Mouse (Mus musculus) cerebellum, adult 2 months (tissue): ENCODE results near the gene Cd2bp2.

ENCODE experiments used
- CTCF ChIP-seq: fragments of 200-500 bp; IDR thresholded peaks from 2 replicates; pipeline ENCODE4 v1.5.1; 2011; ENCODE audit warnings: low read depth, mild to moderate bottlenecking, control low read depth, low read length, moderate library complexity, borderline replicate concordance; ENCODE audit not compliant: insufficient read depth
- POLR2A ChIP-seq: fragments of 200-500 bp; IDR thresholded peaks from 2 replicates; pipeline ENCODE4 v1.6.1; 2011; ENCODE audit warnings: low read length, control low read depth, borderline replicate concordance; ENCODE audit not compliant: insufficient read depth

DNA sequence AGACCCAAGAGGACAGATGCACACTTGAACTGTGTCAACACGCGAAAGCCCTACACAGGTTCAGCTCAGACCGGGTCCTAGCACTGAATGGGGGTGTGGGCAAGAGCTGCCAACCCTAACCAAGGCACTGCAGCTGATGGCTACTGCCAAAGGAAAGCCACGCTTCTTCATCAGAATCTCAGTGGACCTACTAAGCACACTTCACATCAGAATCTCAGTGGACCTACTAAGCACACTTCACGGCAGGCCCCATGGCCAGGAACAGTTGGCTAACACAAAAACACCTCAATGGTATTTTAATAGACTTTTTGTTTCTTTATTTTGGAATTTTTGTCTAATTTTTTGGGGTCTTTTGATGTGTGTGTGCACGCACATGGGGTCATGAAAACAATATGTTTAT lies 43.4 kb downstream of the Cd2bp2 start:
- TF ChIP-seq CTCF (no peak), POLR2A (no peak)
